In the genomic region with DNA sequence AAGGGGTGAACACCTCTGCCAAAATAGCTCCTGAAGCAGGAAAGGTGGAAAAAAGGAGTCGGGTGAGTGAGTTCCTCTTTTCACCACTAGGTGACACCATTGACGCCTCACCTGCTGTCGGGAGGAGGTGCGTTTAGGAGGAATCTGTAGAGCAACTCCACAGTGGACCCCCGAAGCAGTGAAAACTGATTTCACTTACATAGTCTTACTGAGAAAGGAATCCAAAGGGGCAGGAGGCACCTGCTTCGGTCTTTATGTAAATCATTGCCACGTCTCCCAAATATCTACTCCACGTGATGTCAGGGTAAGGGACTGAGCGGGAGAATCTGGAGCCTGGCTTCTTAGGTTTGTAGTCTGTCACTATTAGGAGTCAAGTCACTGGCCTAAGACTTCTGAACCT, we compare ENCODE assay signal across 8 mouse cellular contexts.
DNase-seq lines count a peak whose midpoint lies in the region; ATAC-seq lines count a peak whose summit lies in the region.

No protein-coding gene starts in this region.

- no peak overlapping the region for H3K9ac ChIP-seq in forebrain, embryonic 15.5 days (replicated peaks)
- H3K9ac ChIP-seq in hindbrain, embryonic 14.5 days: no peak overlapping the region
- H3K9ac ChIP-seq in midbrain, embryonic 11.5 days (ENCODE audit: low read length): no peak overlapping the region
- H3K9ac ChIP-seq in stomach, embryonic 14.5 days (replicated peaks; ENCODE audit: low read depth, low read length): no peak overlapping the region

- H3K4me1 ChIP-seq in forebrain, embryonic 15.5 days: no peaks in the 10 kb centered on the region
- no peaks in the 10 kb centered on the region for H3K4me1 ChIP-seq in hindbrain, embryonic 14.5 days (replicated peaks; ENCODE audit: control insufficient read depth, insufficient read depth, low read length)
- H3K4me1 ChIP-seq in midbrain, embryonic 11.5 days (ENCODE audit: control insufficient read depth, insufficient read depth, low read length): no peaks in the 10 kb centered on the region
- no peaks in the 10 kb centered on the region for H3K4me1 ChIP-seq in stomach, embryonic 14.5 days (ENCODE audit: control insufficient read depth, insufficient read depth, low read length)

- no peaks in the 10 kb centered on the region for H3K36me3 ChIP-seq in forebrain, embryonic 15.5 days
- no peaks in the 10 kb centered on the region for H3K36me3 ChIP-seq in hindbrain, embryonic 14.5 days (replicated peaks; ENCODE audit: control insufficient read depth, insufficient read depth)
- no peaks in the 10 kb centered on the region for H3K36me3 ChIP-seq in midbrain, embryonic 11.5 days (ENCODE audit: control insufficient read depth, insufficient read depth, low read length)
- no peaks in the 10 kb centered on the region for H3K36me3 ChIP-seq in stomach, embryonic 14.5 days (ENCODE audit: control insufficient read depth, insufficient read depth, low read length)

- no peak overlapping the region for H3K4me3 ChIP-seq in forebrain, embryonic 15.5 days
- no peak overlapping the region for H3K4me3 ChIP-seq in hindbrain, embryonic 14.5 days (replicated peaks; ENCODE audit: low read length)
- H3K4me3 ChIP-seq in midbrain, embryonic 11.5 days (ENCODE audit: low read depth, low read length): no peak overlapping the region
- H3K4me3 ChIP-seq in stomach, embryonic 14.5 days (ENCODE audit: low read depth, low read length): no peak overlapping the region

- DNase-seq in WW6 (ENCODE audit: low read depth, low spot score): peak; percentile 26
- peak; percentile 22 to 32 for DNase-seq in cerebellum, adult 18-20 months
- peak; percentile 67 for DNase-seq in hindbrain, embryonic 14.5 days (ENCODE audit: low spot score)
- DNase-seq in left cerebral cortex, adult 18-20 months (ENCODE audit: low spot score in 2 of 2): peak; percentile 44 to 47
- peak; percentile 92 for DNase-seq in midbrain, embryonic 11.5 days (ENCODE audit: low spot score, missing footprints)
- no peak for DNase-seq in thymus, postnatal 36 days

- H3K27me3 ChIP-seq in forebrain, embryonic 15.5 days: no peaks in the 10 kb centered on the region
- H3K27me3 ChIP-seq in hindbrain, embryonic 14.5 days (ENCODE audit: control insufficient read depth, insufficient read depth, low read length): no peaks in the 10 kb centered on the region
- H3K27me3 ChIP-seq in midbrain, embryonic 11.5 days (ENCODE audit: control insufficient read depth, insufficient read depth, low read length): no peaks in the 10 kb centered on the region
- H3K27me3 ChIP-seq in stomach, embryonic 14.5 days (ENCODE audit: control insufficient read depth, insufficient read depth, low read length): no peaks in the 10 kb centered on the region

- peak; percentile 60; the same call in 1 of the 2 replicates for ATAC-seq in forebrain, embryonic 15.5 days (replicated peaks)
- peak; percentile 69; the same call in 1 of the 2 replicates for ATAC-seq in hindbrain, embryonic 14.5 days (ENCODE audit: low FRiP score)
- ATAC-seq in midbrain, embryonic 11.5 days (ENCODE audit: low FRiP score): peak; percentile 46; the same call in 1 of the 2 replicates
- ATAC-seq in stomach, embryonic 14.5 days (ENCODE audit: insufficient number of reproducible peaks, insufficient read depth, low FRiP score, low read depth): no peak

- H3K27ac ChIP-seq in forebrain, embryonic 15.5 days (replicated peaks): no peak overlapping the region
- no peak overlapping the region for H3K27ac ChIP-seq in hindbrain, embryonic 14.5 days
- H3K27ac ChIP-seq in midbrain, embryonic 11.5 days (ENCODE audit: low read depth, low read length): no peak overlapping the region
- no peak overlapping the region for H3K27ac ChIP-seq in stomach, embryonic 14.5 days (ENCODE audit: low read length)

- H3K9me3 ChIP-seq in forebrain, embryonic 15.5 days: no peaks in the 10 kb centered on the region
- no peaks in the 10 kb centered on the region for H3K9me3 ChIP-seq in hindbrain, embryonic 14.5 days (ENCODE audit: control insufficient read depth, low read length)
- H3K9me3 ChIP-seq in midbrain, embryonic 11.5 days (ENCODE audit: control insufficient read depth, low read length): no peaks in the 10 kb centered on the region
- H3K9me3 ChIP-seq in stomach, embryonic 14.5 days (ENCODE audit: control insufficient read depth, low read depth, low read length): no peaks in the 10 kb centered on the region

- 14% methylated on average over 9 of the region's 9 CpGs for WGBS in forebrain, embryonic 15.5 days
- WGBS in hindbrain, embryonic 14.5 days: 16% methylated on average over 9 of the region's 9 CpGs
- WGBS in midbrain, embryonic 11.5 days: 16% methylated on average over 9 of the region's 9 CpGs
- WGBS in stomach, embryonic 14.5 days: 12% methylated on average over 9 of the region's 9 CpGs

- peak overlapping the region; percentile 11; the same call in 1 of the 2 replicates for H3K4me2 ChIP-seq in forebrain, embryonic 15.5 days (replicated peaks)
- H3K4me2 ChIP-seq in hindbrain, embryonic 14.5 days (replicated peaks): peak overlapping the region; percentile 39
- H3K4me2 ChIP-seq in midbrain, embryonic 11.5 days: no peak overlapping the region
- peak overlapping the region; percentile 13; the same call in 1 of the 2 replicates for H3K4me2 ChIP-seq in stomach, embryonic 14.5 days (replicated peaks; ENCODE audit: low read depth, low read length)

Comparison
In these comparisons a context has a peak if more than half of its experiments do, and no peak if none do; other contexts are left out.
1. DNase-seq: peak in WW6 (single experiment), cerebellum, adult 18-20 months (2 of 2), hindbrain, embryonic 14.5 days (single experiment), left cerebral cortex, adult 18-20 months (2 of 2) and midbrain, embryonic 11.5 days (single experiment); none in thymus, postnatal 36 days (0 of 2).